Mouse (Mus musculus) left cerebral cortex, adult 8-10 months (tissue): ENCODE data around the gene Bsx. TPM values are rescaled to one million over a fixed set of nuclear protein-coding genes. Genes with fewer than 3 reads are reported as not detected.

Experiments used
- DNase-seq, 2 experiments: peaks; one replicate each; pipeline ENCODE4 v3.0.0; 2022; ENCODE audit warnings: low spot score in 2 of 2
- total RNA-seq, 4 experiments: library from RNA; stranded (reverse); gene quantifications; 2 replicates each; pipeline ENCODE4 v1.2.4; 2022

Bsx gene
- total RNA-seq, 4 experiments from 2014 or later: not detected

DNA sequence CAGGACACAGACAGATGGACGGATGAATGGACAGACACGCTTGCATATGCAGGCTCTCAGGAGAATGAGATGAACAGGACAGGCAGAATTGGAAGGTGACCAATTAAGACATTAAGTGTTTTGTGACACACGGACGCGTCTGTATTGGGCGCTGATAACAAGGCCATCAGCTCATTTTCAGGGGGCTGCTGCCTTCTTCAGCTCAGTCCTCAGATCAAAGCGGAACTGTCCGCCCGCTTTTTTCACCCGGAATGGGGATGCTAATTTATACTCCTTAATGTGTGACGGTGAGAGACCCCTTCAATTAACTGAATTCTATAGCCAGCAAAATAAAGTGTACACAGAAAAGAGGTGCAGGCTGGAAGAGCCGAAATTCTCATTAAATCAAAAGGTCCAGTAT, 15.5 kb downstream of the Bsx start:
- no peak for DNase-seq

DNA sequence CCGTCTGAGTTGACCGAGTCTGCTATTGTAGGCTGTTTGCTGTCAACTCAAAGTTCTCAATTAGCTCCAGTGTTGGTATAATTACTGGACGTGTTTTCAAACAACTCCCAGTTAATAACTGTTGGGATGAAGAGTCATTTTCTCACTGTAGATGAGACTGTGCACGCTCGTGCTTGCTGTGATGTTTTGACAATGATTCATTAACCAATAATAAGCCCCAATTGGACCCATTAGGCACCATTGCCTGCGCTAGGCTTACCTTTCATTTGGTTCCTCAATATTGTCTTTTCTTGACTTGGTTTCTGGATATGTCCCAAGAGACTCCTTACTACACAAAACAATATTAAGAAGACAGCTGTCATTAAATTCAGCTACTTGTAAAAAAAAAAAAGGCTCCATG, 18.5 kb downstream of the Bsx start:
- DNase-seq: no peak

DNA sequence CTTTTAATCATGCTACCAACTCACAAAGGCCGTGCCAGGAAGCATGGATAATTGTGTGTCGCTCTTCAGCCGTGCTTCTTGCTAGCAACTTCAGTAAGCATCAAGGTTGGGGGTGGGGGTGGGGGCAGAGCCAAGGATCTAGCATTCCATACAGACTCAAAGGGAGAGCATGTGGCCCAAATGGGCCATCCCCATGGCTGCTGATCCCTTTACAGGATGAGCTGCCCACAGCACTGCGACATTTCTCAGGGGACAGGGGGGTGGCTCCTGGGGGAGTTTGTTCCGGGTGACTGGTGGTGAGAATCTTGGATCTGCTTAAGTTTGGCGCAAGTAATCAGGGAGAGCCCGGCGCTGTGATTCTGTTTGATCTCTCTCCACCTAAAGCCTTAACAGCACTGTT, 33.5 kb downstream of the Bsx start:
- DNase-seq: no peak

DNA sequence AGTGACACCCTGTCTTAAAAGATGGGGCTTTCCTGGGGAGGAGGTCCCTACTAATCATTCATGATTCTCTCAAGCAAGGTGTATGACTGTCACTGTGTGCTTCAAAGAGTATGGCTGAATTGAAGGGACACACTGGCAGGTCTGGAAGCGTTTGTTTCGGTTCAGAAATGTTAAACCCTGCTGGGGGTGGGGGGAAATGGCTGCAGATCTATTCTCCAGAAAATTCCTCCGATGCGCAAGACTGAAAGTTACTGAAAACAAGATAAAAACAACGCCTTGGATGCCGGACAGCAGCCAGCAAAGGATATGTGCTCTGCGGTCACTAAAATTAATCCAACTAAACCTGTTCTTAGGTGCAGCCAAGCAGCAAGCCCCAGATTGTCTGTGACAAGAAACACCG, 34.5 kb downstream of the Bsx start:
- DNase-seq: no peak

GRCm38 (mm10) chr9:40908915-40909314, 35.0 kb downstream of the Bsx start:
- DNase-seq: no peak

- no peak for DNase-seq
These were observed 44.1 kb downstream of the Bsx start for GRCm38 (mm10) chr9:40917871-40918613.

GRCm38 (mm10) chr9:40927351-40927980, 53.5 kb downstream of the Bsx start:
- no peak for DNase-seq

Other genes with a start within 250 kb of the Bsx start
- not detected for gene Gm21915, start 203.5 kb upstream of the Bsx start, total RNA-seq
- 10 to 100 TPM; 23.9 to 26.1 (median 25.0) TPM for gene Clmp, start 188.2 kb upstream of the Bsx start, total RNA-seq
- gene Hspa8, start 73.1 kb upstream of the Bsx start, total RNA-seq: 1,000 to 10,000 TPM; 1,516 to 1,907 (median 1,709) TPM
- under 1 TPM; 0.34 to 0.60 (median 0.55) TPM for gene Jhy, start 90.0 kb downstream of the Bsx start, total RNA-seq
- under 1 TPM in 2 of 4 experiments, not detected in 2; 0.13 to 0.23 TPM for gene Crtam, start 130.5 kb downstream of the Bsx start, total RNA-seq